Mouse (Mus musculus) liver, embryonic 14.5 days (tissue): ENCODE data around the gene Sdk2. TPM values are rescaled to one million over a fixed set of nuclear protein-coding genes. Genes with fewer than 3 reads are reported as not detected.

ENCODE experiments used
- ATAC-seq: fragments of 200-750 bp; cut with Nextera tagmentation; 2 replicates; pipeline ENCODE4 v1.8.0; 2017; ENCODE audit warnings: moderate number of reproducible peaks, mild to moderate bottlenecking, moderate library complexity; ENCODE audit not compliant: insufficient read depth
- DNase-seq, 3 experiments: peaks; one replicate each; pipeline ENCODE4 v3.0.0-alpha.2; 2012 to 2013; ENCODE audit warnings: low read depth in 3 of 3, low spot score in 3 of 3
- H3K27ac ChIP-seq: fragments of 300-500 bp; sonication (generic); 2 replicates; pipeline ENCODE4 v1.5.1; 2014; ENCODE audit warnings: moderate library complexity, mild to moderate bottlenecking, control low read depth, inconsistent platforms
- H3K27me3 ChIP-seq: fragments of 300-500 bp; sonication (generic); 2 replicates; pipeline ENCODE4 v1.6.1; 2014; ENCODE audit warnings: mild to moderate bottlenecking, low read length, moderate library complexity; ENCODE audit not compliant: control insufficient read depth, insufficient read depth
- H3K36me3 ChIP-seq: fragments of 300-500 bp; sonication (generic); replicated peaks from 2 replicates; pipeline ENCODE4 v1.6.1; 2014; ENCODE audit warnings: low read depth; ENCODE audit not compliant: control insufficient read depth, insufficient read depth
- H3K4me1 ChIP-seq, 2 experiments: fragments of 200-500 bp in 1 of 2; fragments of 300-500 bp in 1 of 2; sonication (generic) in 1 of 2; replicated peaks; 2 replicates each; pipeline ENCODE4 v1.6.1; 2012 to 2014; ENCODE audit warnings: antibody characterized with exemption in 1 of 2, inconsistent platforms in 1 of 2, low read length in 1 of 2; ENCODE audit not compliant: control insufficient read depth in 2 of 2, insufficient read depth in 2 of 2
- H3K4me2 ChIP-seq: fragments of 300-500 bp; sonication (generic); 2 replicates; pipeline ENCODE4 v1.6.1; 2014; ENCODE audit warnings: low read depth, mild to moderate bottlenecking, control low read depth, moderate library complexity
- H3K4me3 ChIP-seq, 2 experiments: fragments of 200-500 bp in 1 of 2; fragments of 300-500 bp in 1 of 2; sonication (generic) in 1 of 2; 2 replicates each; pipeline ENCODE4 v1.5.1; 2012 to 2014; ENCODE audit warnings: low read depth in 2 of 2, low read length in 2 of 2, mild to moderate bottlenecking in 2 of 2, control low read depth in 1 of 2, inconsistent platforms in 1 of 2, moderate library complexity in 1 of 2; ENCODE audit not compliant: insufficient read depth in 1 of 2
- H3K9ac ChIP-seq: fragments of 300-500 bp; sonication (generic); replicated peaks from 2 replicates; pipeline ENCODE4 v1.6.1; 2014; ENCODE audit warnings: mild to moderate bottlenecking, control low read depth, moderate library complexity
- H3K9me3 ChIP-seq: fragments of 300-500 bp; sonication (generic); 2 replicates; pipeline ENCODE4 v1.6.1; 2016; ENCODE audit warnings: low read length, mixed read lengths; ENCODE audit not compliant: control insufficient read depth
- CTCF ChIP-seq: IDR thresholded peaks from 2 replicates; pipeline ENCODE4 v1.5.1; 2016; ENCODE audit warnings: antibody characterized with exemption, low read depth, control low read depth
- EP300 ChIP-seq: IDR thresholded peaks from 2 replicates; pipeline ENCODE4 v1.6.1; 2016; ENCODE audit warnings: antibody characterized with exemption, low read depth
- WGBS: fragments of 180-500 bp; shearing (Covaris S2); extraction: QIAGEN DNeasy Blood & Tissue Kit; methylation state at CpG from one replicate; pipeline ENCODE4 v1.1.7; 2014; ENCODE audit not compliant: insufficient replicate concordance; 5-methylcytosine and 5-hydroxymethylcytosine counted together
- polyA plus RNA-seq, 2 experiments: library from polyadenylated mRNA; depleted of rRNA in 1 of 2; stranded (reverse) in 1 of 2; unstranded in 1 of 2; fragments of >200 nt; fragmentation: Nextera tagmentation in 1 of 2; extraction: Ambion mirVana in 1 of 2; gene quantifications; 2 replicates each; pipeline versions ENCODE4 v1.2.1 to v1.2.3; 2012 to 2014

Gene Sdk2
- polyA plus RNA-seq, 2 experiments, result 0.09 to 0.13 TPM

- Histone ChIP-seq H3K4me3 (no peak overlapping the region), H3K9me3 (no peaks in the 10 kb centered on the region), H3K4me2 (no peak overlapping the region), H3K36me3 (peaks cover 33% of the 10 kb centered on the region), H3K27me3 (no peaks in the 10 kb centered on the region), H3K27ac (no peak overlapping the region), H3K4me1 (peaks cover 13 to 22% of the 10 kb centered on the region in 2 experiments), H3K9ac (no peak overlapping the region)
- DNase-seq (no peak), ATAC-seq (no peak)
- TF ChIP-seq EP300, result no peak
- TF ChIP-seq CTCF, result no peak
- 68% methylated on average over 3 of the region's 3 CpGs for WGBS
These were observed 336.0 kb downstream of the Sdk2 start for GRCm38 (mm10) chr11:113730879-113731278.

GRCm38 (mm10) chr11:113729917-113730316 lies 336.9 kb downstream of the Sdk2 start:
- Histone ChIP-seq H3K27ac (no peak overlapping the region), H3K4me1 (peaks cover 13 to 18% of the 10 kb centered on the region in 2 experiments), H3K36me3 (peaks cover 30% of the 10 kb centered on the region), H3K27me3 (no peaks in the 10 kb centered on the region), H3K4me3 (no peak overlapping the region), H3K9ac (no peak overlapping the region), H3K9me3 (no peaks in the 10 kb centered on the region), H3K4me2 (no peak overlapping the region)
- ATAC-seq, result no peak
- no peak for DNase-seq
- TF ChIP-seq CTCF (no peak), EP300 (no peak)
- 69% methylated on average over 8 of the region's 8 CpGs for WGBS

- ATAC-seq, result no peak
- H3K27me3 ChIP-seq, result no peaks in the 10 kb centered on the region
- no peak for TF ChIP-seq EP300
- no peak for TF ChIP-seq CTCF
- H3K27ac ChIP-seq, result no peak overlapping the region
- peaks cover 30% of the 10 kb centered on the region for H3K36me3 ChIP-seq
- DNase-seq, result no peak
- peaks cover 9 to 13% of the 10 kb centered on the region in 2 experiments for H3K4me1 ChIP-seq
- no peak overlapping the region for H3K4me3 ChIP-seq
- H3K9ac ChIP-seq, result no peak overlapping the region
- WGBS, result 91% methylated on average over 21 of the region's 21 CpGs
- H3K4me2 ChIP-seq, result no peak overlapping the region
- no peaks in the 10 kb centered on the region for H3K9me3 ChIP-seq
These were observed 337.6 kb downstream of the Sdk2 start for GRCm38 (mm10) chr11:113729239-113729638.

- peaks cover 0 to 1% of the 10 kb centered on the region in 2 experiments; a peak in 2 of 4 replicates for H3K4me1 ChIP-seq
- H3K27me3 ChIP-seq, result no peaks in the 10 kb centered on the region
- DNase-seq (no peak), ATAC-seq (no peak)
- H3K4me3 ChIP-seq, result no peak overlapping the region
- H3K36me3 ChIP-seq, result peaks cover 30% of the 10 kb centered on the region
- H3K9ac ChIP-seq, result no peak overlapping the region
- H3K9me3 ChIP-seq, result no peaks in the 10 kb centered on the region
- H3K4me2 ChIP-seq, result no peak overlapping the region
- WGBS, result 87% methylated on average over 6 of the region's 6 CpGs
- no peak overlapping the region for H3K27ac ChIP-seq
- no peak for TF ChIP-seq CTCF
- no peak for TF ChIP-seq EP300
These were observed 338.9 kb downstream of the Sdk2 start for GRCm38 (mm10) chr11:113727992-113728391.

GRCm38 (mm10) chr11:113726994-113727888 lies 339.6 kb downstream of the Sdk2 start:
- no peak for DNase-seq
- H3K4me1 ChIP-seq, result no peaks in the 10 kb centered on the region
- H3K4me2 ChIP-seq, result no peak overlapping the region
- no peak overlapping the region for H3K9ac ChIP-seq
- ATAC-seq, result no peak
- 84% methylated on average over 14 of the region's 14 CpGs for WGBS
- no peaks in the 10 kb centered on the region for H3K9me3 ChIP-seq
- H3K27ac ChIP-seq, result no peak overlapping the region
- H3K36me3 ChIP-seq, result peaks cover 30% of the 10 kb centered on the region
- no peak overlapping the region for H3K4me3 ChIP-seq
- no peak for TF ChIP-seq EP300
- TF ChIP-seq CTCF, result no peak
- H3K27me3 ChIP-seq, result no peaks in the 10 kb centered on the region
